Mouse (Mus musculus): ENCODE data around the gene Skida1. TPM values are rescaled to one million over a fixed set of nuclear protein-coding genes. Genes with fewer than 3 reads are reported as not detected.

The Skida1 gene
- polyA plus RNA-seq, 1 experiment from 2014 or later = 9.4 TPM

Small RNAs within 50 kb of the gene (microRNA-seq; reads per million reads assigned to microRNA genes)
- gene Mir7655 = 7.8 reads per million, percentile 32 among the genes with 10 or more reads in this experiment

Other genes with a start within 250 kb of the Skida1 start
- not detected in 2 replicates for gene H2al2a, start 52.1 kb downstream of the Skida1 start, polyA plus RNA-seq (2014; fragmentation: Nextera tagmentation; extraction: Ambion mirVana)
- gene A930004D18Rik, start 11.3 kb downstream of the Skida1 start, polyA plus RNA-seq (2014; fragmentation: Nextera tagmentation; extraction: Ambion mirVana) = 7.9 and 9.2 TPM in 2 replicates
- 33.5 and 40.1 TPM in 2 replicates for gene Mllt10, start 6.2 kb upstream of the Skida1 start, polyA plus RNA-seq (2014; fragmentation: Nextera tagmentation; extraction: Ambion mirVana)

Measured in midbrain, embryonic 14.5 days (tissue).